Mouse (Mus musculus) kidney, embryonic 16.5 days (tissue): ENCODE measurements around the gene Tspan14. TPM values are rescaled to one million over a fixed set of nuclear protein-coding genes. Genes with fewer than 3 reads are reported as not detected.

Source experiments
- ATAC-seq: fragments of 200-750 bp; cut with Nextera tagmentation; 2 replicates; pipeline ENCODE4 v1.8.0; 2017; ENCODE audit warnings: moderate TSS enrichment; ENCODE audit not compliant: low FRiP score, low TSS enrichment
- H3K27ac ChIP-seq: fragments of 300-500 bp; sonication (generic); 2 replicates; pipeline ENCODE4 v1.5.1; 2014; ENCODE audit warnings: low read length
- H3K27me3 ChIP-seq: fragments of 300-500 bp; sonication (generic); 2 replicates; pipeline ENCODE4 v1.6.1; 2014; ENCODE audit warnings: low read length, control low read depth, mixed read lengths; ENCODE audit not compliant: insufficient read depth
- H3K36me3 ChIP-seq: fragments of 300-500 bp; sonication (generic); 2 replicates; pipeline ENCODE4 v1.6.1; 2014; ENCODE audit warnings: low read length, control low read depth, mixed read lengths; ENCODE audit not compliant: insufficient read depth
- H3K4me1 ChIP-seq: fragments of 300-500 bp; sonication (generic); 2 replicates; pipeline ENCODE4 v1.6.1; 2014; ENCODE audit warnings: low read length, control low read depth, mixed read lengths; ENCODE audit not compliant: insufficient read depth
- H3K4me2 ChIP-seq: fragments of 300-500 bp; sonication (generic); replicated peaks from 2 replicates; pipeline ENCODE4 v1.6.1; 2014; ENCODE audit warnings: low read depth, low read length
- H3K4me3 ChIP-seq: fragments of 300-500 bp; sonication (generic); 2 replicates; pipeline ENCODE4 v1.5.1; 2014; ENCODE audit warnings: mild to moderate bottlenecking, low read length
- H3K9ac ChIP-seq: fragments of 300-500 bp; sonication (generic); replicated peaks from 2 replicates; pipeline ENCODE4 v1.6.1; 2014; ENCODE audit warnings: low read length
- H3K9me3 ChIP-seq: fragments of 300-500 bp; sonication (generic); 2 replicates; pipeline ENCODE4 v1.6.1; 2016; ENCODE audit warnings: low read length, control low read depth
- WGBS: fragments of 180-500 bp; shearing (Covaris S2); extraction: QIAGEN DNeasy Blood & Tissue Kit; methylation state at CpG from one replicate; pipeline ENCODE4 v1.1.7; 2014; 5-methylcytosine and 5-hydroxymethylcytosine counted together
- polyA plus RNA-seq: library from polyadenylated mRNA; unstranded; fragments of >200 nt; fragmentation: Nextera tagmentation; extraction: Ambion mirVana; gene quantifications from 2 replicates; pipeline ENCODE4 v1.2.1, GENCODE M21; 2015

The Tspan14 gene
- polyA plus RNA-seq, 1 experiment from 2014 or later = 144 TPM

DNA sequence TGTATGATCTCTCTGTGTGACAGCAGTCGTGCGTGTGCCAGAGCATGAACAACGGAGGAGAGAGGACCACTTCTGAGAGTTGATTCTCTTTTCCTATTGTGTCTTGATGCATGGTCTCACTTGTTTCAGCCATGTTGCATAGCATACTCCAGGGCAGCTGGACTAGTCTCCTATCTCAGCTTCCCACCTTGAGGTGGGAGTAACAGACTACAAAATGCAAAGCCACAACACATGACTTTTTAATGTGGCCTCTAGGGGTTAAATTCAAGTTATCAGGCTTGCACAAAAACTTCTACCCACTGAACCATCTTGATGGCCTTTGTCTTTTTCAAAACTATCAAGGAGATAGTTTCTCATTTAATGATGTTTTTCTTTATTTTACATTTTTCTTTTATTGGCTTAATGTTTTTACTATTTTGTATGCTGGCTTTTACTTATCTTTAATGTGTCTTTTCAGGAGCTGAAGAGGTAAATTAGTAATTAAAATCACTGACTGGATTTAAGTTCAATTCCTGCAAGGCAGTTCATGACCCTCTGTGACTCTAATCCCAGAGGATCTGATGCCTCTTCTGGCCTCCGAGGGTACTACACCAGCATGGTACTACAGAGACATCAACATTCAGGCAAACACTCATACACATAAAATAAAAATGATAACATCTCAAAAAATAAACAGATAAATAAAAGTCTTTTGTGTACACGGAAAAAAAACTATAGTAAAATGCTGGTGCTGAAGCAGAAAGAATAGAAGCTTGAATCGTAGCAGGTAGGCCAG lies 80.0 kb downstream of the Tspan14 start:
- H3K27ac ChIP-seq = no peak overlapping the region
- ATAC-seq = no peak
- no peak overlapping the region for H3K4me3 ChIP-seq
- no peaks in the 10 kb centered on the region for H3K27me3 ChIP-seq
- H3K9ac ChIP-seq = no peak overlapping the region
- H3K36me3 ChIP-seq = no peaks in the 10 kb centered on the region
- WGBS = 80% methylated on average over 6 of the region's 6 CpGs
- peaks cover 7% of the 10 kb centered on the region; the same call in 1 of the 2 replicates for H3K4me1 ChIP-seq
- no peaks in the 10 kb centered on the region for H3K9me3 ChIP-seq
- no peak overlapping the region for H3K4me2 ChIP-seq

- ATAC-seq = no peak
- no peak overlapping the region for H3K4me2 ChIP-seq
- WGBS = 52% methylated on average over 1 of the region's 1 CpGs
- no peaks in the 10 kb centered on the region for H3K36me3 ChIP-seq
- H3K9me3 ChIP-seq = no peaks in the 10 kb centered on the region
- H3K4me3 ChIP-seq = no peak overlapping the region
- H3K4me1 ChIP-seq = peaks cover 7% of the 10 kb centered on the region; the same call in 1 of the 2 replicates
- H3K9ac ChIP-seq = no peak overlapping the region
- no peaks in the 10 kb centered on the region for H3K27me3 ChIP-seq
- no peak overlapping the region for H3K27ac ChIP-seq
These were observed 80.9 kb downstream of the Tspan14 start for GRCm38 (mm10) chr14:40885752-40886151.

GRCm38 (mm10) chr14:40885225-40885624 lies 81.4 kb downstream of the Tspan14 start:
- 21% methylated on average over 4 of the region's 4 CpGs for WGBS
- peak; percentile 71; the same call in 1 of the 2 replicates for ATAC-seq

GRCm38 (mm10) chr14:40874565-40874964 lies 92.0 kb downstream of the Tspan14 start:
- Histone ChIP-seq H3K36me3 (no peaks in the 10 kb centered on the region), H3K27ac (no peak overlapping the region), H3K9me3 (no peaks in the 10 kb centered on the region), H3K4me1 (no peaks in the 10 kb centered on the region), H3K4me3 (no peak overlapping the region), H3K9ac (no peak overlapping the region), H3K27me3 (no peaks in the 10 kb centered on the region), H3K4me2 (no peak overlapping the region)
- ATAC-seq = no peak

More at GRCm38 (mm10) chr14:40885225-40885624, 81.4 kb downstream of the Tspan14 start:
- no peaks in the 10 kb centered on the region for H3K27me3 ChIP-seq
- H3K9ac ChIP-seq = no peak overlapping the region
- no peaks in the 10 kb centered on the region for H3K9me3 ChIP-seq
- H3K27ac ChIP-seq = no peak overlapping the region
- no peak overlapping the region for H3K4me2 ChIP-seq
- peaks cover 7% of the 10 kb centered on the region; the same call in 1 of the 2 replicates for H3K4me1 ChIP-seq
- H3K4me3 ChIP-seq = no peak overlapping the region
- H3K36me3 ChIP-seq = no peaks in the 10 kb centered on the region

DNA sequence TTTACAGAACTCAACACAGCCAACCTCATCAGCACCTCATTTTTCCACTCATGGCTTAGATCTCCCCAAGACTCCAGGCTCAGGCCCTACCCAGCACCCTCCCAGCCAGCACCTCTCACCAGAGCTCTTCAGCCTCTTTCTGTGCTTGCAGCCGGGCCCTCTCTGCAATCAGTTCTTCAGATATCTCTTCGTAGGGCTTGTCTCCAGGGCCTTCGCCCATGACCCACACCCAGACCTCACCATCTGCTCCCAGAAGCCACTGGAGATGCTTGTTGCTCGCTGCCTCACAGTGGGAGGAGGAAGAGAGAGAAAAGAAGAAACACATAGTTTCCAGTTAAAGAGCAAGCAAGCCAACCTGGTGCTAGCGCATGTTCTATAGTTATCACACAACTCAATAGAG lies 92.6 kb downstream of the Tspan14 start:
- ATAC-seq = no peak
- no peaks in the 10 kb centered on the region for H3K36me3 ChIP-seq
- H3K9me3 ChIP-seq = no peaks in the 10 kb centered on the region
- no peak overlapping the region for H3K4me2 ChIP-seq
- H3K27ac ChIP-seq = no peak overlapping the region
- H3K4me3 ChIP-seq = no peak overlapping the region
- 85% methylated on average over 5 of the region's 5 CpGs for WGBS
- no peaks in the 10 kb centered on the region for H3K4me1 ChIP-seq
- no peak overlapping the region for H3K9ac ChIP-seq
- H3K27me3 ChIP-seq = no peaks in the 10 kb centered on the region

- Histone ChIP-seq H3K9ac (no peak overlapping the region), H3K27ac (no peak overlapping the region), H3K9me3 (no peaks in the 10 kb centered on the region), H3K36me3 (no peaks in the 10 kb centered on the region), H3K4me1 (no peaks in the 10 kb centered on the region), H3K4me2 (no peak overlapping the region), H3K27me3 (no peaks in the 10 kb centered on the region), H3K4me3 (no peak overlapping the region)
- WGBS = 46% methylated on average over 3 of the region's 3 CpGs
- peak; percentile 67 for ATAC-seq
These were observed 96.0 kb downstream of the Tspan14 start for GRCm38 (mm10) chr14:40870598-40870997.

DNA sequence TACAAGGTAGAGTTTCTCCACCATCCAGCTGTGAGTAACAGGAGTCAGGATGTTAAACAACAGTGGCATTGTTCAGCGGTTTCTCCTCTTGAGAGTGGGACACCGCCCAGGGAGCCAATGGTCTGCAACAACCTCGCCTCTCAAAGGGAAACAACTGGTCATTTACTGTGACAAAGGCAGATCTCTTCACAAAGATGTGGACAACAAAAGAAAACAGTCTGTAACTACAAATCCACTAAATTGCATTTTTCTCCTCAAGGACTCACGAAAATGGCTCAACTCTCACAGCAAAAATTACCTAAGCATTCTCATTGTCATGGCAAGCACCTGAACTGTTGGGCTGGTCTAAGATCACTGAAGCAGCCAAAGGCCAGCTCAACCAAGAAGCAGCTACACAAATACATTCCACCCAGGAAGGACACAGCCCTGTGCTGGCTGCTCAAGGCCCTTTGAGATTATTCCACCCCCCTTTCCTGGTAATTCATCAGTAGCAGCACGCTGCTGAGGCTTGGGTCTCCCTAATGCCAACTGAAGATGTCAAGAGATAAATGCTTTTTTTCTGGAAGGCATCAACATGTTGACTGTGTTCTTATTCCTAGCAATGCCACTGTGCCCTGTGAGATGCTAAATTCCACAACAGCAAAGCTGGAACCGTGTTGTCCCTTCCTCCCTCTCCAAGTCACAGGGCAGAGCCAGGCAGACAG lies 101.6 kb downstream of the Tspan14 start:
- peak; percentile 39; the same call in 1 of the 2 replicates for ATAC-seq
- no peak overlapping the region for H3K27ac ChIP-seq
- H3K9me3 ChIP-seq = no peaks in the 10 kb centered on the region
- H3K4me2 ChIP-seq = no peak overlapping the region
- no peaks in the 10 kb centered on the region for H3K36me3 ChIP-seq
- 58% methylated on average over 6 of the region's 6 CpGs for WGBS
- H3K27me3 ChIP-seq = no peaks in the 10 kb centered on the region
- H3K9ac ChIP-seq = no peak overlapping the region
- H3K4me1 ChIP-seq = 0 out of 2 replicates have a peak, but pooled peaks cover 5% of the 10 kb centered on the region
- H3K4me3 ChIP-seq = no peak overlapping the region

DNA sequence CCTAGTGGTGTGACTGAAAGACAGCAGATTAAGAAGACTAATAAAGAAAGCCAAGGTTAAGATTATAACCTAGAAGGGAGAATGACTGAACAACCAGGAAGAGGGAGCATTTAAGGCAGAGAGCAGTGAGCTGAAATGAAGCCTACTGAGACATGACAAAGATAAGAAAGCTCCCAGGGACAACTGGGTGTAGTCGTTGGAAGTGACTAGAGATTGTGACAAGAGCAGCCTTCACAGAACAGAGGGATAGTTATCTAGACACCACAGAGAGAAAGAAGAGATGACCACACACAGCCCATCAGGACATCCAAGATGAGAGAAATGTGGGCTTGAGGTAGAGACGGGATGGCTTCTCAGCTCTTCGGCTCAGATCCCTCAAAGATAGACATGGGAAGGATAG lies 102.9 kb downstream of the Tspan14 start:
- 0 out of 2 replicates have a peak, but pooled peaks cover 5% of the 10 kb centered on the region for H3K4me1 ChIP-seq
- no peak for ATAC-seq
- no peak overlapping the region for H3K9ac ChIP-seq
- no peaks in the 10 kb centered on the region for H3K9me3 ChIP-seq
- H3K27me3 ChIP-seq = no peaks in the 10 kb centered on the region
- no peak overlapping the region for H3K4me2 ChIP-seq
- no peaks in the 10 kb centered on the region for H3K36me3 ChIP-seq
- H3K27ac ChIP-seq = no peak overlapping the region
- no peak overlapping the region for H3K4me3 ChIP-seq
- 85% methylated on average over 3 of the region's 3 CpGs for WGBS

DNA sequence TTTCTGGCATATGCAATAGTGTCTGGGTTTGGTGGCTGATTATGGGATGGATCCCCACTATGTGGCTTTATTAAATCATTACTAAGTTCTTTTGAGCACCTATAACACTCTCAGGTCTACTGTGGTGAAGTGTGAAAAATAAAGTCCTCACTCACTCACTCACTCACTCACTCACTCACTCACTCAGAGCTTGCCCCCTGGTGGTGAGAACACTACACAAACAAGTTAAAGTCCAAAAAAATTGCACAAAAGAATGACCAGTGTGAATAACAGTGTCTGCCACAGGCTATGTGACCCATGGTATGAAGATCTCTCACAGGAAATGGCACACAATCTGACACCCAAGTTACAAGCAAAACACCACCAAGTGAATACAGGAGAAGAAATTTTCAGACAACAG lies 103.6 kb downstream of the Tspan14 start:
- H3K4me2 ChIP-seq = no peak overlapping the region
- no peaks in the 10 kb centered on the region for H3K36me3 ChIP-seq
- no peak overlapping the region for H3K4me3 ChIP-seq
- no peak for ATAC-seq
- H3K4me1 ChIP-seq = 0 out of 2 replicates have a peak, but pooled peaks cover 5% of the 10 kb centered on the region
- no peaks in the 10 kb centered on the region for H3K27me3 ChIP-seq
- no peaks in the 10 kb centered on the region for H3K9me3 ChIP-seq
- H3K9ac ChIP-seq = no peak overlapping the region
- no peak overlapping the region for H3K27ac ChIP-seq
